Mouse (Mus musculus): ENCODE measurements around the gene Fbxo27.

GRCm38 (mm10) chr7:28672276-28672675, 20.4 kb upstream of the Fbxo27 start:
- TF ChIP-seq CTCF (IDR thresholded peaks at IDR 0.05; ENCODE audit: borderline replicate concordance, control insufficient read depth, extremely low read depth, insufficient read depth, low read length, poor library complexity): no peak
- no peak for TF ChIP-seq POLR2A (IDR thresholded peaks at IDR 0.05; ENCODE audit: control insufficient read depth, extremely low read depth, insufficient read depth, low read length, poor library complexity)

Measured in thymus, adult 2 months (tissue).